Mouse (Mus musculus) heart, postnatal 0 days (tissue): ENCODE data around the gene Axl. TPM values are rescaled to one million over a fixed set of nuclear protein-coding genes. Genes with fewer than 3 reads are reported as not detected.
"Not testable (repeated sequence)": the region's sequence is repeated elsewhere in the genome, so short reads cannot be mapped to it uniquely, and the experiment has no call there.

Source experiments
- ATAC-seq: fragments of 200-750 bp; cut with Nextera tagmentation; 2 replicates; pipeline ENCODE4 v1.8.0; 2017; ENCODE audit warnings: low read depth, moderate number of reproducible peaks, moderate library complexity; ENCODE audit not compliant: insufficient read depth
- DNase-seq: peaks from one replicate; pipeline ENCODE4 v3.0.0-alpha.2; 2016; ENCODE audit warnings: low spot score
- H3K27ac ChIP-seq: fragments of 300-500 bp; sonication (generic); 2 replicates; pipeline ENCODE4 v1.5.1; 2014; ENCODE audit warnings: low read depth, mild to moderate bottlenecking
- H3K27me3 ChIP-seq: fragments of 300-500 bp; sonication (generic); 2 replicates; pipeline ENCODE4 v1.6.1; 2014; ENCODE audit warnings: low read length, mixed read lengths; ENCODE audit not compliant: control insufficient read depth, insufficient read depth
- H3K36me3 ChIP-seq: fragments of 300-500 bp; sonication (generic); replicated peaks from 2 replicates; pipeline ENCODE4 v1.6.1; 2014; ENCODE audit warnings: low read length, mixed read lengths; ENCODE audit not compliant: control insufficient read depth, insufficient read depth
- H3K4me1 ChIP-seq: fragments of 300-500 bp; sonication (generic); 2 replicates; pipeline ENCODE4 v1.6.1; 2014; ENCODE audit warnings: antibody characterized with exemption; ENCODE audit not compliant: control insufficient read depth, insufficient read depth
- H3K4me2 ChIP-seq: fragments of 300-500 bp; sonication (generic); 2 replicates; pipeline ENCODE4 v1.6.1; 2014; ENCODE audit warnings: low read depth, mild to moderate bottlenecking, low read length, moderate library complexity
- H3K4me3 ChIP-seq: fragments of 300-500 bp; sonication (generic); 2 replicates; pipeline ENCODE4 v1.5.1; 2014; ENCODE audit warnings: low read depth, low read length
- H3K9ac ChIP-seq: fragments of 300-500 bp; sonication (generic); replicated peaks from 2 replicates; pipeline ENCODE4 v1.6.1; 2014; ENCODE audit warnings: low read depth, low read length, mixed read lengths
- H3K9me3 ChIP-seq: fragments of 300-500 bp; sonication (generic); replicated peaks from 2 replicates; pipeline ENCODE4 v1.6.1; 2016; ENCODE audit warnings: low read length; ENCODE audit not compliant: control insufficient read depth
- CTCF ChIP-seq: IDR thresholded peaks from 2 replicates; pipeline ENCODE4 v1.5.1; 2016; ENCODE audit warnings: antibody characterized with exemption, control low read depth, low read depth
- EP300 ChIP-seq: IDR thresholded peaks from 2 replicates; pipeline ENCODE4 v1.6.1; 2016; ENCODE audit warnings: antibody characterized with exemption, low read depth
- WGBS: fragments of 180-500 bp; shearing (Covaris S2); extraction: QIAGEN DNeasy Blood & Tissue Kit; methylation state at CpG from one replicate; pipeline ENCODE4 v1.1.7; 2014; 5-methylcytosine and 5-hydroxymethylcytosine counted together
- polyA plus RNA-seq: library from polyadenylated mRNA; unstranded; fragments of >200 nt; fragmentation: Nextera tagmentation; extraction: Ambion mirVana; gene quantifications from 2 replicates; pipeline ENCODE4 v1.2.1, GENCODE M21; 2015
- total RNA-seq: library from RNA; depleted of rRNA; stranded (reverse); fragments of >200 nt; gene quantifications from 2 replicates; pipeline ENCODE4 v1.2.3, GENCODE M21; 2014; ENCODE audit warnings: low replicate concordance

Gene Axl
- total and polyA plus RNA-seq, 2 experiments from 2014 or later, result 33.3 to 63.8 TPM

DNA sequence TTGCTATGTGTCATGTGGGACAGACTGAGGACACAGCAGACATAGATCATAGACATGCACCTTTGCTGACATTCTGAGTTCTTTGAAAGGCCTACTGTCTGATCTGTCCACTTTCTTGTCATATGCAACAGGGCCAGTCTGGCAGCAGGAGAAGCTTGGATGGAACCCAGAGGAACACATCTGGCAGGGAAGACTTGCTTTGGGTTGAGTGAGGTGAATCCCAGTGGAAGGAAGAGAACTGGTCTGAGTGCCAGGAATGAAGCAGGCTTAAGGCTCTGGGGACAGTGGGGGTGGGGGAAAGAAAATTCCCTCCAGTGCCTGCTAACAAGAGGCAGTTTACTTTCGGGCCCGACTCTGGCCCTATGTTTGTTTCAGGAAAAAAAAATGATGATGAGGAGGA is 58.6 kb downstream of the Axl start:
- WGBS, result 78% methylated on average over 2 of the region's 2 CpGs
- Histone ChIP-seq H3K4me3 (no peak overlapping the region), H3K27me3 (no peaks in the 10 kb centered on the region), H3K4me1 (no peaks in the 10 kb centered on the region), H3K4me2 (no peak overlapping the region), H3K9ac (no peak overlapping the region), H3K36me3 (peaks cover 98% of the 10 kb centered on the region), H3K9me3 (no peaks in the 10 kb centered on the region), H3K27ac (peak overlapping the region; percentile 46; the same call in 1 of the 2 replicates)
- no peak for TF ChIP-seq EP300
- no peak for TF ChIP-seq CTCF
- ATAC-seq, result 0 out of 2 replicates have a peak, but pooled peaks have one; percentile 34
- DNase-seq, result no peak

- Histone ChIP-seq H3K27me3 (no peaks in the 10 kb centered on the region), H3K4me2 (no peak overlapping the region), H3K9ac (no peak overlapping the region), H3K36me3 (peaks cover 98% of the 10 kb centered on the region), H3K27ac (peak overlapping the region; percentile 46), H3K4me3 (no peak overlapping the region), H3K4me1 (no peaks in the 10 kb centered on the region), H3K9me3 (no peaks in the 10 kb centered on the region)
- ATAC-seq (peak; percentile 68), DNase-seq (no peak)
- TF ChIP-seq EP300 (no peak), CTCF (no peak)
- 31% methylated on average over 2 of the region's 2 CpGs for WGBS
Observed at GRCm38 (mm10) chr7:25729396-25729795, 59.1 kb downstream of the Axl start.

DNA sequence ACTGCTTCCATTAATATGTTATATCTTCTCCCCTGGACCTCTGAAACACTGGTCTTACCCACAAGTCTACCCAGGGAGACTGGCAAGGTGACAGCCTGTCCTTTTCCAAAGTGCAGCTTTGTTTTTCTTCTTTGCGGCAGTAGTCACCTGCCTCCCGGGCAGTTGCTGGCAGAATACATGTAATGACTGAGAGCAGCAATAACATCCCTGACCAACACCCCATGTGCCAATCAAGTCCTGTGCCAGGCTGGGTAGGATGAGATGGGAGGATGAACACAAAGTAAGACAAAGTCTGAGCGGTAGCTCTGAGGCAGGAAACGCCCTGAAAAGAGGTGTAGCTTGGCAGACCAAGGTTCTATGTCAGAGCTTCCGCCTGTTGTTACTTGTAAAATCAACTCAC is 60.7 kb downstream of the Axl start:
- TF ChIP-seq CTCF (no peak), EP300 (no peak)
- Histone ChIP-seq H3K9ac (no peak overlapping the region), H3K4me1 (no peaks in the 10 kb centered on the region), H3K27me3 (no peaks in the 10 kb centered on the region), H3K36me3 (peaks cover 98% of the 10 kb centered on the region), H3K4me3 (no peak overlapping the region), H3K27ac (no peak overlapping the region), H3K4me2 (no peak overlapping the region), H3K9me3 (no peaks in the 10 kb centered on the region)
- WGBS, result 92% methylated on average over 5 of the region's 5 CpGs
- ATAC-seq (no peak), DNase-seq (no peak)

DNA sequence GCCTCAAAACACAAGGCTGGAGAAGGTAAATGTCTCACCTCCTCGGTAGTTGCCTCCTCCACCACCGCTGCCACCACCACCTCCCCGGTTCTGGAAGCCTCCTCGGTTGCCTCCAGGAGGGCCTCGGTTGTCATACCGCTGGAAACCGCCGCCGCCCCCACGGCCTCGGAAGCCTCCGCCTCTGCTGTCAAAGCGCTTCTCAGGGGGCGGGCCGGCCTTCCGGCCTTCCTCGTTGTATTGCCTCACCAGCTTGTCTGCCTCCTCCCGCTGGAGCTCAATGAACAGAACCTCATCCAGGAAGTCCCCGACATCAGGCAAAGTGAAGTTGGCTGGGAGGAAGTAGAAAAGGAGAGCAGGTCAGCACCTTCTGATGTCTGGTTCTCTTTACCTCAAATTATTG is 62.6 kb downstream of the Axl start:
- DNase-seq (no peak), ATAC-seq (no peak)
- Histone ChIP-seq H3K36me3 (peaks cover 96% of the 10 kb centered on the region), H3K4me2 (no peak overlapping the region), H3K27ac (no peak overlapping the region), H3K4me1 (no peaks in the 10 kb centered on the region), H3K27me3 (no peaks in the 10 kb centered on the region), H3K4me3 (no peak overlapping the region), H3K9me3 (no peaks in the 10 kb centered on the region), H3K9ac (no peak overlapping the region)
- WGBS, result 75% methylated on average over 19 of the region's 19 CpGs
- TF ChIP-seq CTCF, result no peak
- TF ChIP-seq EP300, result no peak

GRCm38 (mm10) chr7:25721776-25722175 is 66.7 kb downstream of the Axl start:
- not testable (repeated sequence) for DNase-seq, ATAC-seq, H3K27ac ChIP-seq, H3K4me2 ChIP-seq, H3K4me3 ChIP-seq, H3K27me3 ChIP-seq, H3K9me3 ChIP-seq, H3K9ac ChIP-seq
- H3K4me1 ChIP-seq, result peaks cover 18% of the 10 kb centered on the region
- peaks cover 64% of the 10 kb centered on the region for H3K36me3 ChIP-seq

GRCm38 (mm10) chr7:25720760-25721159 is 67.7 kb downstream of the Axl start:
- Histone ChIP-seq H3K27ac (no peak overlapping the region), H3K4me3 (no peak overlapping the region), H3K27me3 (no peaks in the 10 kb centered on the region), H3K36me3 (peaks cover 57% of the 10 kb centered on the region), H3K4me2 (no peak overlapping the region), H3K9me3 (no peaks in the 10 kb centered on the region), H3K9ac (no peak overlapping the region), H3K4me1 (peaks cover 18% of the 10 kb centered on the region)
- ATAC-seq, result no peak
- DNase-seq, result no peak
- WGBS, result 89% methylated on average over 5 of the region's 5 CpGs
- no peak for TF ChIP-seq CTCF
- TF ChIP-seq EP300, result no peak
